Mouse (Mus musculus) liver, embryonic 15.5 days (tissue): ENCODE data around the gene Sarm1. TPM values are rescaled to one million over a fixed set of nuclear protein-coding genes. Genes with fewer than 3 reads are reported as not detected.

Experiments used
- ATAC-seq: fragments of 200-750 bp; cut with Nextera tagmentation; 2 replicates; pipeline ENCODE4 v1.8.0; 2017; ENCODE audit warnings: moderate number of reproducible peaks, mild to moderate bottlenecking, moderate library complexity; ENCODE audit not compliant: insufficient read depth
- H3K27ac ChIP-seq: fragments of 300-500 bp; sonication (generic); replicated peaks from 2 replicates; pipeline ENCODE4 v1.5.1; 2015; ENCODE audit warnings: mild to moderate bottlenecking, inconsistent platforms
- H3K27me3 ChIP-seq: fragments of 300-500 bp; sonication (generic); 2 replicates; pipeline ENCODE4 v1.6.1; 2015; ENCODE audit warnings: mild to moderate bottlenecking, inconsistent platforms
- H3K36me3 ChIP-seq: fragments of 300-500 bp; sonication (generic); replicated peaks from 2 replicates; pipeline ENCODE4 v1.6.1; 2015; ENCODE audit warnings: moderate library complexity, mild to moderate bottlenecking, inconsistent platforms
- H3K4me1 ChIP-seq: fragments of 300-500 bp; sonication (generic); replicated peaks from 2 replicates; pipeline ENCODE4 v1.6.1; 2015; ENCODE audit warnings: inconsistent platforms
- H3K4me2 ChIP-seq: fragments of 300-500 bp; sonication (generic); 2 replicates; pipeline ENCODE4 v1.6.1; 2015; ENCODE audit warnings: moderate library complexity, mild to moderate bottlenecking, inconsistent platforms
- H3K4me3 ChIP-seq: fragments of 300-500 bp; sonication (generic); replicated peaks from 2 replicates; pipeline ENCODE4 v1.5.1; 2015; ENCODE audit warnings: mild to moderate bottlenecking, inconsistent platforms
- H3K9ac ChIP-seq: fragments of 300-500 bp; sonication (generic); 2 replicates; pipeline ENCODE4 v1.6.1; 2015; ENCODE audit warnings: moderate library complexity, mild to moderate bottlenecking, inconsistent platforms
- H3K9me3 ChIP-seq: fragments of 300-500 bp; sonication (generic); replicated peaks from 2 replicates; pipeline ENCODE4 v1.6.1; 2016; ENCODE audit warnings: inconsistent platforms
- WGBS: fragments of 180-500 bp; shearing (Covaris S2); methylation state at CpG from one replicate; pipeline ENCODE4 v1.1.7; 2015; ENCODE audit warnings: mixed read lengths; ENCODE audit not compliant: insufficient replicate concordance; 5-methylcytosine and 5-hydroxymethylcytosine counted together
- polyA plus RNA-seq: library from polyadenylated mRNA; unstranded; fragments of >200 nt; fragmentation: Nextera tagmentation; extraction: Ambion mirVana; gene quantifications from 2 replicates; pipeline ENCODE4 v1.2.1, GENCODE M21; 2015

Sarm1 gene
- polyA plus RNA-seq, 1 experiment from 2014 or later = 0.17 TPM

- peaks cover 6% of the 10 kb centered on the region for H3K27me3 ChIP-seq
- ATAC-seq = no peak
These were observed 63.5 kb downstream of the Sarm1 start for GRCm38 (mm10) chr11:78434052-78434451.

GRCm38 (mm10) chr11:78431176-78431575, 66.4 kb downstream of the Sarm1 start:
- ATAC-seq = no peak
- WGBS = 68% methylated on average over 10 of the region's 10 CpGs

More at GRCm38 (mm10) chr11:78434052-78434451, 63.5 kb downstream of the Sarm1 start:
- H3K4me2 ChIP-seq = no peak overlapping the region
- no peak overlapping the region for H3K4me3 ChIP-seq
- no peak overlapping the region for H3K9ac ChIP-seq
- H3K27ac ChIP-seq = no peak overlapping the region
- H3K4me1 ChIP-seq = peaks cover 10% of the 10 kb centered on the region
- no peaks in the 10 kb centered on the region for H3K9me3 ChIP-seq
- WGBS = 21% methylated on average over 4 of the region's 4 CpGs
- no peaks in the 10 kb centered on the region for H3K36me3 ChIP-seq

GRCm38 (mm10) chr11:78430195-78430878, 67.2 kb downstream of the Sarm1 start:
- no peak for ATAC-seq
- H3K4me1 ChIP-seq = 0 out of 2 replicates have a peak, but pooled peaks cover 3% of the 10 kb centered on the region
- 39% methylated on average over 11 of the region's 11 CpGs for WGBS
- H3K9ac ChIP-seq = no peak overlapping the region
- H3K9me3 ChIP-seq = no peaks in the 10 kb centered on the region
- H3K36me3 ChIP-seq = no peaks in the 10 kb centered on the region
- no peak overlapping the region for H3K4me2 ChIP-seq
- H3K27ac ChIP-seq = no peak overlapping the region
- H3K27me3 ChIP-seq = peaks cover 6% of the 10 kb centered on the region
- H3K4me3 ChIP-seq = no peak overlapping the region

More at GRCm38 (mm10) chr11:78431176-78431575, 66.4 kb downstream of the Sarm1 start:
- peaks cover 11% of the 10 kb centered on the region for H3K4me1 ChIP-seq
- peaks cover 6% of the 10 kb centered on the region for H3K27me3 ChIP-seq
- no peak overlapping the region for H3K4me3 ChIP-seq
- H3K36me3 ChIP-seq = no peaks in the 10 kb centered on the region
- H3K9ac ChIP-seq = no peak overlapping the region
- H3K9me3 ChIP-seq = no peaks in the 10 kb centered on the region
- no peak overlapping the region for H3K27ac ChIP-seq
- H3K4me2 ChIP-seq = no peak overlapping the region

- H3K9ac ChIP-seq = no peak overlapping the region
- no peaks in the 10 kb centered on the region; the same call in 1 of the 2 replicates for H3K27me3 ChIP-seq
- H3K36me3 ChIP-seq = no peaks in the 10 kb centered on the region
- H3K4me1 ChIP-seq = 0 out of 2 replicates have a peak, but pooled peaks cover 3% of the 10 kb centered on the region
- no peak overlapping the region for H3K4me2 ChIP-seq
- ATAC-seq = no peak
- H3K9me3 ChIP-seq = no peaks in the 10 kb centered on the region
- no peak overlapping the region for H3K4me3 ChIP-seq
- 70% methylated on average over 5 of the region's 5 CpGs for WGBS
- H3K27ac ChIP-seq = no peak overlapping the region
These were observed 69.2 kb downstream of the Sarm1 start for GRCm38 (mm10) chr11:78428309-78428708.

GRCm38 (mm10) chr11:78427655-78428054, 69.9 kb downstream of the Sarm1 start:
- WGBS = 62% methylated on average over 6 of the region's 6 CpGs

GRCm38 (mm10) chr11:78425572-78425971, 72.0 kb downstream of the Sarm1 start:
- H3K27me3 ChIP-seq = peaks cover 16% of the 10 kb centered on the region
- no peaks in the 10 kb centered on the region for H3K9me3 ChIP-seq
- no peak for ATAC-seq
- no peak overlapping the region for H3K27ac ChIP-seq
- H3K36me3 ChIP-seq = no peaks in the 10 kb centered on the region
- no peak overlapping the region for H3K4me3 ChIP-seq
- WGBS = 86% methylated on average over 1 of the region's 1 CpGs
- no peak overlapping the region for H3K9ac ChIP-seq
- H3K4me1 ChIP-seq = 0 out of 2 replicates have a peak, but pooled peaks cover 10% of the 10 kb centered on the region
- H3K4me2 ChIP-seq = no peak overlapping the region

More at GRCm38 (mm10) chr11:78427655-78428054, 69.9 kb downstream of the Sarm1 start:
- no peak for ATAC-seq
- H3K36me3 ChIP-seq = no peaks in the 10 kb centered on the region
- H3K9me3 ChIP-seq = no peaks in the 10 kb centered on the region
- no peak overlapping the region for H3K9ac ChIP-seq
- no peak overlapping the region for H3K27ac ChIP-seq
- no peak overlapping the region for H3K4me2 ChIP-seq
- 0 out of 2 replicates have a peak, but pooled peaks cover 3% of the 10 kb centered on the region for H3K4me1 ChIP-seq
- H3K4me3 ChIP-seq = no peak overlapping the region
- no peaks in the 10 kb centered on the region for H3K27me3 ChIP-seq

GRCm38 (mm10) chr11:78424352-78424751, 73.2 kb downstream of the Sarm1 start:
- H3K9me3 ChIP-seq = no peaks in the 10 kb centered on the region
- no peaks in the 10 kb centered on the region for H3K36me3 ChIP-seq
- ATAC-seq = no peak
- H3K27me3 ChIP-seq = peaks cover 22% of the 10 kb centered on the region
- no peak overlapping the region for H3K27ac ChIP-seq
- H3K9ac ChIP-seq = no peak overlapping the region
- 44% methylated on average over 2 of the region's 2 CpGs for WGBS
- no peak overlapping the region for H3K4me2 ChIP-seq
- no peak overlapping the region for H3K4me3 ChIP-seq
- H3K4me1 ChIP-seq = 0 out of 2 replicates have a peak, but pooled peaks cover 12% of the 10 kb centered on the region

Other genes starting within 250 kb of the Sarm1 start
- gene 2610507B11Rik, start 236.0 kb downstream of the Sarm1 start, polyA plus RNA-seq = 24.8 and 28.4 TPM in 2 replicates
- gene BC030499, start 206.9 kb downstream of the Sarm1 start, polyA plus RNA-seq = 0.22 TPM in 1 of 2 replicates, not detected in the other
- 34.8 and 35.0 TPM in 2 replicates for gene Spag5, start 196.2 kb downstream of the Sarm1 start, polyA plus RNA-seq
- gene Aldoc, start 174.8 kb downstream of the Sarm1 start, polyA plus RNA-seq = 10.5 and 13.3 TPM in 2 replicates
- 31.1 and 33.3 TPM in 2 replicates for gene Pigs, start 169.3 kb downstream of the Sarm1 start, polyA plus RNA-seq
- gene Unc119, start 154.3 kb downstream of the Sarm1 start, polyA plus RNA-seq = 27.4 and 29.4 TPM in 2 replicates
- gene Foxn1, start 111.2 kb downstream of the Sarm1 start, polyA plus RNA-seq = not detected in 2 replicates
- gene Slc13a2, start 75.5 kb downstream of the Sarm1 start, polyA plus RNA-seq = 0.05 TPM in 1 of 2 replicates, not detected in the other
- 6.5 and 7.8 TPM in 2 replicates for gene Slc46a1, start 32.1 kb downstream of the Sarm1 start, polyA plus RNA-seq
- gene Vtn, start 1.3 kb upstream of the Sarm1 start, polyA plus RNA-seq = 675 and 834 TPM in 2 replicates
- gene Sebox, start 5.7 kb upstream of the Sarm1 start, polyA plus RNA-seq = 0.25 and 0.29 TPM in 2 replicates
- 20.0 and 20.4 TPM in 2 replicates for gene Tmem199, start 14.4 kb upstream of the Sarm1 start, polyA plus RNA-seq
- gene Poldip2, start 14.4 kb upstream of the Sarm1 start, polyA plus RNA-seq = 61.4 and 66.3 TPM in 2 replicates
- gene Tnfaip1, start 38.6 kb upstream of the Sarm1 start, polyA plus RNA-seq = 14.9 and 17.1 TPM in 2 replicates
- 57.7 and 66.1 TPM in 2 replicates for gene Ift20, start 38.6 kb upstream of the Sarm1 start, polyA plus RNA-seq
- 101 and 112 TPM in 2 replicates for gene Tmem97, start 53.0 kb upstream of the Sarm1 start, polyA plus RNA-seq
- gene Nlk, start 199.6 kb upstream of the Sarm1 start, polyA plus RNA-seq = 3.3 and 4.1 TPM in 2 replicates